Comparison of ENCODE assay signal across 20 mouse cellular contexts in genomic region chr13:103870786-103871185, GRCm38 (mm10). TPM values are rescaled to one million over a fixed set of nuclear protein-coding genes. Genes with fewer than 3 reads are reported as not detected.
DNase-seq lines count a peak whose midpoint lies in the region; ATAC-seq and TF ChIP-seq lines count a peak whose summit lies in the region.
"Had no signal": no experiment of that assay in that cellular context is flagged by ENCODE, and none has a peak within 500 bp of the region (broad histone marks: within the 10 kb centered on the region; RNA-seq: fewer than 3 reads in every experiment).

No protein-coding gene starts in this region.

- 59% methylated on average over 3 of the region's 3 CpGs for WGBS in liver, postnatal 0 days (ENCODE audit: insufficient replicate concordance)
- 66% methylated on average over 3 of the region's 3 CpGs for WGBS in liver, embryonic 12.5 days (ENCODE audit: insufficient replicate concordance)
- WGBS in intestine, postnatal 0 days = 51% methylated on average over 3 of the region's 3 CpGs

- TF ChIP-seq EP300 in liver, postnatal 0 days (IDR thresholded peaks at IDR 0.05; ENCODE audit: low read depth) = no peak

- DNase-seq in adrenal gland, adult (ENCODE audit: inconsistent age in 2 of 2, low spot score in 1 of 2) = peak; percentile 60 to 83
- DNase-seq in adrenal gland, postnatal 4 days (ENCODE audit: low spot score in 2 of 2) = no peak
- DNase-seq in liver, postnatal 0 days = peak; percentile 25
- peak; percentile 70 for DNase-seq in adrenal gland, postnatal 14 days
- DNase-seq in lung, postnatal 14 days = peak; percentile 52
- DNase-seq in thymus, postnatal 14 days = no peak
- DNase-seq: cerebellum, adult 18-20 months; gastrocnemius, postnatal 36 days; layer of hippocampus, postnatal 36 days had no signal

- H3K4me1 ChIP-seq in liver, postnatal 0 days (ENCODE audit: insufficient read depth) = 0 out of 2 replicates have a peak, but pooled peaks cover 2% of the 10 kb centered on the region
- H3K4me1 ChIP-seq in liver, embryonic 12.5 days = peaks cover 10% of the 10 kb centered on the region
- H3K4me1 ChIP-seq in intestine, postnatal 0 days (replicated peaks; ENCODE audit: control insufficient read depth, insufficient read depth, low read length) = no peaks in the 10 kb centered on the region
- H3K4me1 ChIP-seq: embryonic facial prominence, embryonic 13.5 days; hindbrain, embryonic 15.5 days; limb, embryonic 15.5 days; midbrain, embryonic 12.5 days; neural tube, embryonic 13.5 days had no signal

- H3K36me3 ChIP-seq in liver, postnatal 0 days (replicated peaks; ENCODE audit: insufficient read depth, low read length) = peaks cover 5% of the 10 kb centered on the region; the same call in 1 of the 2 replicates
- peaks cover 9% of the 10 kb centered on the region for H3K36me3 ChIP-seq in liver, embryonic 12.5 days
- H3K36me3 ChIP-seq in intestine, postnatal 0 days (ENCODE audit: control insufficient read depth, insufficient read depth) = peaks cover 4% of the 10 kb centered on the region; the same call in 1 of the 2 replicates

- no peaks in the 10 kb centered on the region for H3K27me3 ChIP-seq in liver, postnatal 0 days (ENCODE audit: insufficient read depth, low read length)
- H3K27me3 ChIP-seq in liver, embryonic 12.5 days (replicated peaks) = no peaks in the 10 kb centered on the region
- H3K27me3 ChIP-seq in intestine, postnatal 0 days (replicated peaks; ENCODE audit: control insufficient read depth, insufficient read depth, low read length) = no peaks in the 10 kb centered on the region
- H3K27me3 ChIP-seq: CH12.LX; embryonic facial prominence, embryonic 13.5 days; hindbrain, embryonic 15.5 days; limb, embryonic 15.5 days; midbrain, embryonic 12.5 days; neural tube, embryonic 13.5 days had no signal

- no peak overlapping the region for H3K4me3 ChIP-seq in liver, postnatal 0 days (ENCODE audit: low read depth, low read length)
- H3K4me3 ChIP-seq in liver, embryonic 12.5 days = no peak overlapping the region
- no peak overlapping the region for H3K4me3 ChIP-seq in intestine, postnatal 0 days (ENCODE audit: low read depth, low read length)
- H3K4me3 ChIP-seq: embryonic facial prominence, embryonic 13.5 days; hindbrain, embryonic 15.5 days; limb, embryonic 15.5 days; midbrain, embryonic 12.5 days; neural tube, embryonic 13.5 days had no signal

- H3K9ac ChIP-seq in liver, postnatal 0 days (replicated peaks) = no peak overlapping the region
- no peak overlapping the region for H3K9ac ChIP-seq in liver, embryonic 12.5 days
- no peak overlapping the region for H3K9ac ChIP-seq in intestine, postnatal 0 days (ENCODE audit: low read depth, low read length)
- H3K9ac ChIP-seq: embryonic facial prominence, embryonic 13.5 days; hindbrain, embryonic 15.5 days; limb, embryonic 15.5 days; midbrain, embryonic 12.5 days; neural tube, embryonic 13.5 days had no signal

- no peak overlapping the region for H3K27ac ChIP-seq in liver, postnatal 0 days (ENCODE audit: low read depth)
- no peak overlapping the region for H3K27ac ChIP-seq in liver, embryonic 12.5 days
- no peak overlapping the region for H3K27ac ChIP-seq in intestine, postnatal 0 days (ENCODE audit: low read depth, low read length)
- H3K27ac ChIP-seq: embryonic facial prominence, embryonic 13.5 days; hindbrain, embryonic 15.5 days; limb, embryonic 15.5 days; macrophage; midbrain, embryonic 12.5 days; neural tube, embryonic 13.5 days had no signal

- no peak overlapping the region for H3K4me2 ChIP-seq in liver, postnatal 0 days (ENCODE audit: low read depth, low read length)
- no peak overlapping the region for H3K4me2 ChIP-seq in liver, embryonic 12.5 days
- no peak overlapping the region for H3K4me2 ChIP-seq in intestine, postnatal 0 days (replicated peaks; ENCODE audit: low read depth)
- H3K4me2 ChIP-seq: embryonic facial prominence, embryonic 13.5 days; heart, embryonic 11.5 days; hindbrain, embryonic 15.5 days; limb, embryonic 15.5 days; midbrain, embryonic 12.5 days; neural tube, embryonic 13.5 days had no signal

- no peaks in the 10 kb centered on the region for H3K9me3 ChIP-seq in liver, postnatal 0 days (ENCODE audit: low read length)
- no peaks in the 10 kb centered on the region for H3K9me3 ChIP-seq in liver, embryonic 12.5 days (replicated peaks)
- H3K9me3 ChIP-seq in intestine, postnatal 0 days (ENCODE audit: control insufficient read depth) = no peaks in the 10 kb centered on the region
- H3K9me3 ChIP-seq: embryonic facial prominence, embryonic 13.5 days; hindbrain, embryonic 15.5 days; limb, embryonic 15.5 days; midbrain, embryonic 12.5 days; neural tube, embryonic 13.5 days had no signal

- ATAC-seq in liver, postnatal 0 days = no peak
- no peak for ATAC-seq in liver, embryonic 12.5 days
- no peak for ATAC-seq in intestine, postnatal 0 days
- ATAC-seq: intestine, embryonic 16.5 days had no signal

- TF ChIP-seq CTCF in liver, postnatal 0 days (IDR thresholded peaks at IDR 0.05; ENCODE audit: low read depth) = no peak
- TF ChIP-seq CTCF in intestine, postnatal 0 days (IDR thresholded peaks at IDR 0.05; ENCODE audit: low read depth) = no peak

RNA-seq across cellular contexts. Expression of gene Erbin, which starts 49.5 kb away (rescaled TPM):
- 100 to 1,000 TPM; 114 to 128 TPM for total RNA-seq in adrenal gland, postnatal 4 days (2021)
- 7.7 and 7.9 TPM in 2 replicates for polyA plus RNA-seq in liver, postnatal 0 days (2015; fragmentation: Nextera tagmentation; extraction: Ambion mirVana)
- 9.2 TPM in 2 replicates for polyA plus RNA-seq in liver, embryonic 12.5 days (2016; fragmentation: Nextera tagmentation; extraction: Ambion mirVana)
- 83.6 and 87.6 TPM in 2 replicates for total RNA-seq in adrenal gland, postnatal 14 days (2021)
- 28.4 and 31.1 TPM in 2 replicates for polyA plus RNA-seq in intestine, postnatal 0 days (2015; fragmentation: Nextera tagmentation; extraction: Ambion mirVana)

Comparison
In these comparisons a context has a peak if more than half of its experiments do, and no peak if none do; other contexts are left out.
1. DNase-seq: peak in adrenal gland, adult (2 of 2), liver, postnatal 0 days (single experiment), adrenal gland, postnatal 14 days (single experiment) and lung, postnatal 14 days (single experiment); none in adrenal gland, postnatal 4 days (0 of 2) and thymus, postnatal 14 days (single experiment).